Mouse (Mus musculus): ENCODE data around the gene Trir.
A peak's percentile ranks its signal among the peaks of the same experiment; 100 is the strongest.

The Trir gene

DNA sequence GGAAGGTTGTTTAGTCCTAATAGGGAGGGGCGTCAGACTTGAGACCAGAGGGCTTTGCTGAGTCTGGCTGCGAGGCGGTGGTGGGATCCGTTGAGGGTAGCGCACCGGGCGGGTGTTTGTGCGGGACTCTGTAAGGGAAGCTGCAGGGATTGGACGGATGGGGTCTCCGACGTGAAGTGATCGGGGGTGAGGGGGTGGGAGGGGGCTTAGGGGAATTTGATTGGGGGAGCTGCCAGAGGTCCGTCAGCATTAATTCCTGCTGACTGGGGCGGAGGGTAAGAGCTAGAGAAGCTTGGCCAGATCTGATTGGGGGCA is 10.7 kb downstream of the Trir start:
- DNase-seq = no peak

GRCm38 (mm10) chr8:85037681-85038531 is 11.3 kb downstream of the Trir start:
- DNase-seq = peak; percentile 64

- DNase-seq = no peak
Measured at GRCm38 (mm10) chr8:85043619-85044018, 17.0 kb downstream of the Trir start.

DNA sequence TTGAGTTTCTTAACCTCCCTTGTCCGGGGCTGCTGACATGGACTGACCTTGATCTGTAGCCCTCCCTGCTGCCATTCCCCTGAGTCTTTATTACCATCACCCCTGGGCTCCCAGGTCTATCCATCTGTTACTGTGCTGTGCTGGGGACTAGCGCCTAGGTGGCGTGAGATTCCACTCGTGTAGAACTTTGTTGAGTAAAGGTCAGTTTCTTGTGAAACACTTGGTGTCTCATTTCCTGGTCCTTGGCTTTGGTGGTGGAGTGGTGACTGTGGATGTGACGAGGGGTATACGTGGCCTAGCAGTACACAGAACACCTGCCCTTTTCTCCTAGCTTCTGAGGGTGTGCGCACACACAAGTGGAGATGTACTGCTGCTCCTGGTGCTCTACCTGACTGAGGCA is 30.7 kb downstream of the Trir start:
- DNase-seq = no peak

- DNase-seq = peak; percentile 94
Measured at GRCm38 (mm10) chr8:85059879-85060616, 33.4 kb downstream of the Trir start, which contains the start of gene Fbxw9. Gene Fbxw9, plus strand, starts transcription at chr8:85060055.

GRCm38 (mm10) chr8:85062603-85063002 is 36.0 kb downstream of the Trir start:
- no peak for DNase-seq

DNA sequence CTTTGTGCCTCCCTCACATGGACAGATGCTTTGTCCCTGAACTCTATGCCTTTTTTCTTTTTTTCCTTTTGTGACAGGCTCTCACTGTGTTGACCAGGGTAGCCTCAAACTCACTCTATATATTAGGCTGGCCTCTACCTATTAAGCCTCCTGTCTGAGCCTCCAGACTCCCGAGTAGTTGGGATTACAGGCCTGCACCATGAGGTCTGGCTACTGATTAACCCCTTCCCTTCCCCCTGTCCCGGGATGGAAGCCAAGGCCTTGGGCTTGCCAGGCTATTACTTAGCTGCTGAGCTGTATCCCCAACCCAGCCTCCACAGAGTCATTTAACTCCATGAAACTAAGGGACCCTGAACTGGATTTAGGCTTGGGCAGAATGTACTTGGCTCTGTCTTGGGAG is 38.6 kb downstream of the Trir start:
- peak; percentile 78 for DNase-seq

DNA sequence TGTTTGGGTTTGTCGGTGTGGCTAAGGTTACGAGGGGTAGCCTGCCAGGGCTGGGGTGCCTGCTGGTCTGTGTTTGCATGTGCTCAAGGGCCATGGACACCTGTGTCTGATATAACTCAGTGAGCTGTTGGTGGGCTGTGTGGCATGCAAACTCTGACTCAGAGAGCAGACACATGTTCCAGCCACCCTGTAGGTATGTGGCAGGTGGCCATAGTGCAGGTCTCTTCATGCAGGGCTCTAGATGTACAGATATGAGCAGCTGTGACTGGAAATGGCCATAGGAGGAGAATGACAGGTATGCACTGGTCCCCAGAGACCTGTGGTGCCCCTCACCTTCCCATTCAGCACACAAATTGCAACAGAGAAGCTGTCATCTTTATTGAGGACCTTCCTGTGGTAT is 40.5 kb downstream of the Trir start:
- no peak for DNase-seq

DNA sequence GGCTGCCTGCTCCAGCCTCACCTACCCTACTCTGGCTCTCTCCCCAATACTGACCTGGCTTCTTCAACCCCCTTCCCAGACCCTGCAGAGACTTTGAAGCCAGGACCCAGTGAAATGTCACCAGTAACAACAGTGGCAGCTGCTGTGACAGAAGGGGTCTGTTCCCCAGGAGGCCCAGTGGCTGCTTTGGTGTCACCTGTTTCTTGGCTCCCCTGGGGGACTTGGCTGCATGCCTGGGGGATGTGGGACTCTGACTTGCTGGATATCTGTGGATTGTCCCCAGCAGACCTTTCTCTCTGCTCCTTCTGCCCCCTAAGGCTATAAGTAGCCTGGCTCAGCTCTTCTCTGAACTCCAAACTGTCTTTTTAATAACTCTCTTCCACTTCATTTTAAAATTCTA is 41.4 kb downstream of the Trir start, which contains the start of gene Gm5741:
Gene Gm5741, minus strand, starts transcription at position 1 of the 400 bp plus-strand sequence.
- no peak for DNase-seq

GRCm38 (mm10) chr8:85071041-85071440 is 44.4 kb downstream of the Trir start:
- no peak for DNase-seq

- peak; percentile 95 for DNase-seq
Measured at GRCm38 (mm10) chr8:85071514-85072281, 45.1 kb downstream of the Trir start, which contains the start of gene Dhps. Gene Dhps, plus strand, starts transcription at chr8:85071757.

DNA sequence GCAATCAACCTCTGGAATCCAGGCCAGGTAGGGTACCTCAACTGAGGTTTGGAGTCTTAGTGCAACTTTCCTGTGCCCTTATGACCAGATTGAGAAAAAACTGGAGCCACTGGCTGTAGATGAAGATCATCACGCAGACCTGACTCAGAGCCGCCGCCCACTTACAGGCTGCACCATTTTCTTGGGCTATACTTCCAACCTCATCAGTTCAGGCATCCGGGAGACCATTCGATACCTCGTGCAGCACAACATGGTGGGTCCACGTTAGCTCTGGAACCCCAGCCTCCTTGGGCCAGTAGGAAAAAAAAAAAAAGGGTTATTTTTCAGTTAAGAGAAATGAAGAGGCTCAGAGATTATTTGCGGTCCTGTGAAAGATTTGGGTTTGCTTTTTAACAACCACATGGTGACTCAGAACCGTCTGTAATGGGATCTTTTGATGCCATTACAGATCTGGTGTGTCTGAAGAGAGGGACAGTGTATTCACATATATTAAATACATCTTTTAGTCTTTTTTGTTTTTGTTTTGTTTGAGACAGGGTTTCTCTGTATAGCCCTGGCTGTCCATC is 45.8 kb downstream of the Trir start:
- no peak for DNase-seq

GRCm38 (mm10) chr8:85073041-85073612 is 46.5 kb downstream of the Trir start:
- no peak for DNase-seq

- no peak for DNase-seq
Measured at GRCm38 (mm10) chr8:85074167-85074566, 47.5 kb downstream of the Trir start.

- no peak for DNase-seq
Measured at GRCm38 (mm10) chr8:85074617-85075016, 48.0 kb downstream of the Trir start.

DNA sequence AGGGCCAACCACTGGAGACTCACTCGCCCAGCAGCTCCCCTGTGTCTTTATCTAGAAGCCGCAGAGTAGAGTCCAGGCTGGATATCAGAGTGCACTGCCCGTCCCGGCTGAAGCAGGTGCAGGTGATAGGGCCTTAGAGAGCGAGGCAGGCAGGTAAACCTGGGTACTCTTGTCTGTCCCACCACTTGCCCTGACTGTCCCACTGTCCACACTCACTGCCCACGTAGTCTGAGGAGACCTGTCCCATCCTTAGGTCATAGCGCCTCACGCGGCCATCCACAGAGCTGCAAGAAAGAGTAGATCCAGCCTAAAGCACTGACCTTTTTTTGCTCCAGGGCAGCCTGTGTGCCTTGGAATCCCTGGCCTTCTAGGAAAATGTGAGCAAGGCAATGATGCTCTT is 49.4 kb downstream of the Trir start:
- DNase-seq = peak; percentile 71

DNA sequence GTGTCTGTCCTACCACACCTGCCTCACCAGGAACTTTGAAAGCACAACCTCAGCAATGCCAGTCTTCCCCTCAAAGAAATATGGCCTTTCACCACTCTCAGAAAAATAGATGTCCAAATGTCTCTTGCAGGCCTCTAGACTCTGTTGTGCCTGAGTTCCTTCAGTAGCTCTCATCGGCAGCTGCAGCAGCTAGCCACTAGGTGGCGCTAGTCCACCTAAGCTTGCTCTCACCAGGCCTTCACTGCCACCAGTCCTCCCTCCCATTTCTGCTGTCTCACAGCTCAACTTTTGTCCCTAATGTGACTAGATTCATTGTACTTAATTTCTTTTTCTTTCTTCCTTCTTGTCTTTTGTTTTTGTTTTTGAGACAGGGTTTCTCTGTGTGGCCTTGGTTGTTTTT is 50.4 kb downstream of the Trir start:
- peak; percentile 88 for DNase-seq
